Mouse (Mus musculus) kidney, postnatal 0 days (tissue): ENCODE measurements around the gene Limk1. TPM values are rescaled to one million over a fixed set of nuclear protein-coding genes. Genes with fewer than 3 reads are reported as not detected.
A peak's percentile ranks its signal among the peaks of the same experiment; 100 is the strongest.

Experiments used
- ATAC-seq: fragments of 200-750 bp; cut with Nextera tagmentation; replicated peaks from 2 replicates; pipeline ENCODE4 v1.8.0; 2017; ENCODE audit warnings: low read depth, moderate number of reproducible peaks, moderate TSS enrichment, moderate library complexity; ENCODE audit not compliant: low FRiP score
- DNase-seq: peaks from one replicate; pipeline ENCODE4 v3.0.0-alpha.2; 2016; ENCODE audit warnings: low spot score
- H3K27ac ChIP-seq: fragments of 300-500 bp; sonication (generic); 2 replicates; pipeline ENCODE4 v1.5.1; 2014; ENCODE audit warnings: mild to moderate bottlenecking
- H3K27me3 ChIP-seq: fragments of 300-500 bp; sonication (generic); 2 replicates; pipeline ENCODE4 v1.6.1; 2014; ENCODE audit warnings: low read length, mixed read lengths; ENCODE audit not compliant: insufficient read depth
- H3K36me3 ChIP-seq: fragments of 300-500 bp; sonication (generic); 2 replicates; pipeline ENCODE4 v1.6.1; 2014; ENCODE audit warnings: low read length, mixed read lengths; ENCODE audit not compliant: insufficient read depth
- H3K4me1 ChIP-seq: fragments of 300-500 bp; sonication (generic); replicated peaks from 2 replicates; pipeline ENCODE4 v1.6.1; 2014; ENCODE audit warnings: antibody characterized with exemption, low read length, mixed read lengths; ENCODE audit not compliant: insufficient read depth
- H3K4me2 ChIP-seq: fragments of 300-500 bp; sonication (generic); 2 replicates; pipeline ENCODE4 v1.6.1; 2014; ENCODE audit warnings: mild to moderate bottlenecking, low read length, moderate library complexity, mixed read lengths
- H3K4me3 ChIP-seq: fragments of 300-500 bp; sonication (generic); replicated peaks from 2 replicates; pipeline ENCODE4 v1.5.1; 2014; ENCODE audit warnings: low read depth, low read length
- H3K9ac ChIP-seq: fragments of 300-500 bp; sonication (generic); 2 replicates; pipeline ENCODE4 v1.6.1; 2014; ENCODE audit warnings: low read depth, low read length
- H3K9me3 ChIP-seq: fragments of 300-500 bp; sonication (generic); replicated peaks from 2 replicates; pipeline ENCODE4 v1.6.1; 2016; ENCODE audit warnings: low read length, inconsistent platforms, mixed read lengths
- CTCF ChIP-seq: IDR thresholded peaks from 2 replicates; pipeline ENCODE4 v1.5.1; 2016; ENCODE audit warnings: antibody characterized with exemption, low read depth, mild to moderate bottlenecking, moderate library complexity
- WGBS: fragments of 180-500 bp; shearing (Covaris S2); extraction: QIAGEN DNeasy Blood & Tissue Kit; methylation state at CpG from one replicate; pipeline ENCODE4 v1.1.7; 2014; 5-methylcytosine and 5-hydroxymethylcytosine counted together
- polyA plus RNA-seq: library from polyadenylated mRNA; unstranded; fragments of >200 nt; fragmentation: Nextera tagmentation; extraction: Ambion mirVana; gene quantifications from 2 replicates; pipeline ENCODE4 v1.2.1, GENCODE M21; 2015

Limk1 gene
- polyA plus RNA-seq, 1 experiment from 2014 or later, result 3.4 TPM

- ATAC-seq (no peak), DNase-seq (no peak)
- Histone ChIP-seq H3K4me3 (no peak overlapping the region), H3K36me3 (no peaks in the 10 kb centered on the region), H3K9ac (no peak overlapping the region), H3K4me1 (no peaks in the 10 kb centered on the region), H3K9me3 (no peaks in the 10 kb centered on the region), H3K27ac (no peak overlapping the region), H3K27me3 (no peaks in the 10 kb centered on the region), H3K4me2 (no peak overlapping the region)
- WGBS, result 81% methylated on average over 8 of the region's 8 CpGs
- no peak for TF ChIP-seq CTCF
Observed at GRCm38 (mm10) chr5:134727001-134727639, 38.7 kb upstream of the Limk1 start.

DNA sequence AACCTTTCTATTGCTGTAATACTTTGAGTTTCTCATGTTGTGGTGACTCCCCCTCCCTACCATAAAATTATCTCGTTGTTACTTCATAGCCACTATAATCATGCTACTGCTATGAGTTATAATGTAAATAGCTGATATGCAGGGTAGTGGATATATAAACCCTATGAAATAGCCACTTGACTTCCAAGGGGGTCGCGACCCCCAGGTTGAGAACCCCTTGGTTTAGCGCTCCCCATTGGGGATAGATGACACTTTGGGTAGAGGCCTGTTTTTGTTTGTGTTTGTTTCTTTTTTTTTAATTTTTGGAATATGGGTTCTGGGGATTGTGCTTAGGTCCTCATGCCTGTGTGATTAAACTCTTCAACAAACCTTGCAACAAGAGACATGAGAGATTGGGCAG lies 36.9 kb upstream of the Limk1 start:
- Histone ChIP-seq H3K9ac (no peak overlapping the region), H3K4me2 (no peak overlapping the region), H3K4me3 (no peak overlapping the region), H3K36me3 (no peaks in the 10 kb centered on the region), H3K4me1 (no peaks in the 10 kb centered on the region), H3K27ac (no peak overlapping the region), H3K27me3 (no peaks in the 10 kb centered on the region), H3K9me3 (no peaks in the 10 kb centered on the region)
- TF ChIP-seq CTCF, result no peak
- WGBS, result 65% methylated on average over 4 of the region's 4 CpGs
- DNase-seq (no peak), ATAC-seq (no peak)

DNA sequence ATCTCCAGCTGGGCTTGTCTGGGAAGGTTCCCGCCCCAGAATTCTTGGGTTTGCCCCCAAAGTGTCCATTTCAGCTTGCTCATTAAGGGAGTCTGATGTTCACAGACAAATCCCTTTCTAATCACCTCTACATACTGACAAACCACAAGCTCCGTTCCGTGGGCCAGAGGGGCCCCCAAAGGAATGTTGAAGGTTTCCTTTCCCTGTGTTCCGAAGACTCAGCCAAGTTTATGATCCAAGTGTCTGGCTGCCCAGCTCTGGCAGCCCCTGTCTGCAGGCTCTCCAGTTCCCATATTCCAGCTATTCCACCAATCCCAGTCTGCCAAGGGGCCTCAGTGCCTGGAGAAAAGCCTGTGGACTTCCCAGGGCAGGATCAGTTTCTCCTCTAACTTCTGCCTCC lies 31.7 kb upstream of the Limk1 start:
- no peaks in the 10 kb centered on the region for H3K9me3 ChIP-seq
- no peak for ATAC-seq
- TF ChIP-seq CTCF, result no peak
- 37% methylated on average over 4 of the region's 4 CpGs for WGBS
- DNase-seq, result no peak
- no peaks in the 10 kb centered on the region for H3K4me1 ChIP-seq
- no peaks in the 10 kb centered on the region for H3K27me3 ChIP-seq
- H3K4me2 ChIP-seq, result no peak overlapping the region
- no peak overlapping the region for H3K9ac ChIP-seq
- H3K36me3 ChIP-seq, result no peaks in the 10 kb centered on the region
- no peak overlapping the region for H3K4me3 ChIP-seq
- H3K27ac ChIP-seq, result no peak overlapping the region

GRCm38 (mm10) chr5:134711076-134711475 lies 22.7 kb upstream of the Limk1 start:
- Histone ChIP-seq H3K36me3 (no peaks in the 10 kb centered on the region), H3K9ac (no peak overlapping the region), H3K9me3 (no peaks in the 10 kb centered on the region), H3K4me2 (no peak overlapping the region), H3K27me3 (no peaks in the 10 kb centered on the region), H3K4me1 (no peaks in the 10 kb centered on the region), H3K27ac (no peak overlapping the region), H3K4me3 (no peak overlapping the region)
- ATAC-seq (no peak), DNase-seq (peak; percentile 16)
- peak; percentile 21; the same call in 1 of the 2 replicates for TF ChIP-seq CTCF
- WGBS, result 67% methylated on average over 7 of the region's 7 CpGs

DNA sequence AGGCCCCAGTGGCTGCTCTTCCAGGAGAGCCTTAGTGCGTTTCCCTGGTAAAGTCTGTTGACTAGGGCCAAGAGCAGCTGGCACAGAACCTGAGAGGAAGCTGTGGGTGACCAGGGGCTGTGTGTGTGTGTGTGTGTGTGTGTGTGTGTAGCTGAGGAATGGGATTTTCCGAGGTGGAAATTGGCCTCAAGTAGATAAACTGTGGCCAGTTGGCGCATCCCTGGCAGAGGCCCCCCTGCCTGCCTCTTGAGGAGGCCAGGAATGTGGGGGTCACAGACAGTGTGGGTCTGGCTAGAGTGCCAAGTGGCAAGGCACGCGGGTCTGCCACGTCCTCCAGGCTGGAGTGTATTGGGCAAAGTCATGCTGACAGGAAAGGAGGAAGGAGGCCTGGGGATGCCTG lies 20.9 kb upstream of the Limk1 start:
- DNase-seq, result no peak
- H3K27ac ChIP-seq, result no peak overlapping the region
- no peak overlapping the region for H3K9ac ChIP-seq
- 31% methylated on average over 6 of the region's 6 CpGs for WGBS
- H3K4me1 ChIP-seq, result no peaks in the 10 kb centered on the region
- H3K27me3 ChIP-seq, result no peaks in the 10 kb centered on the region
- no peaks in the 10 kb centered on the region for H3K36me3 ChIP-seq
- no peak overlapping the region for H3K4me2 ChIP-seq
- 0 out of 2 replicates have a peak, but pooled peaks have one; percentile 19 for ATAC-seq
- no peaks in the 10 kb centered on the region for H3K9me3 ChIP-seq
- no peak for TF ChIP-seq CTCF
- no peak overlapping the region for H3K4me3 ChIP-seq

- Histone ChIP-seq H3K4me2 (no peak overlapping the region), H3K9me3 (no peaks in the 10 kb centered on the region), H3K4me3 (no peak overlapping the region), H3K4me1 (no peaks in the 10 kb centered on the region), H3K9ac (no peak overlapping the region), H3K36me3 (no peaks in the 10 kb centered on the region), H3K27me3 (no peaks in the 10 kb centered on the region), H3K27ac (no peak overlapping the region)
- DNase-seq, result peak; percentile 79
- TF ChIP-seq CTCF, result peak; percentile 89
- ATAC-seq, result peak; percentile 60; the same call in 1 of the 2 replicates
Observed at GRCm38 (mm10) chr5:134704157-134704556, 15.8 kb upstream of the Limk1 start.

DNA sequence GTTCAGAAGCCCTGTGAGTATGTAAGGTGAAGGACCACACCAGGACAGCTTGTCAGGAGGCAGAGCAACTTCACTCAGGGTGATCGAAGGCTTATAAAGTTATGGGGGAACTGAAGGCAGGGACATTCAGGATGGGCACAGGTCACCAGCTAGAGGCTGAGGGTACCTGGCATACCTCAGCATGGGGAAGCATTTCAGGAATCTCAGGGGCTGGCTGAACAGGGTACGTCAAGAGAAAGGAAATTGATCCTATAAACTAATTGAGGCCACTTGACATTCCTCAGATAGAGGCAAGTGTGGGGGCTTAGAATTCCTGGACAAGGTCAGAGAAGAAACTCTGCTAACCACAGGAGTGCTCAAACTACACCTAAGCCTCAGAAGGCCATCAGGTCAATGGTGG lies 7.1 kb upstream of the Limk1 start:
- TF ChIP-seq CTCF, result no peak
- Histone ChIP-seq H3K4me3 (no peak overlapping the region), H3K27me3 (no peaks in the 10 kb centered on the region), H3K9me3 (no peaks in the 10 kb centered on the region), H3K4me2 (no peak overlapping the region), H3K9ac (no peak overlapping the region), H3K4me1 (no peaks in the 10 kb centered on the region), H3K36me3 (no peaks in the 10 kb centered on the region), H3K27ac (no peak overlapping the region)
- ATAC-seq (no peak), DNase-seq (no peak)
- 55% methylated on average over 2 of the region's 2 CpGs for WGBS
